Mouse (Mus musculus): Measurements from ENCODE around the gene Nxf7.
"Not testable (repeated sequence)": the region's sequence is repeated elsewhere in the genome, so short reads cannot be mapped to it uniquely, and the experiment has no call there.

Gene Nxf7

DNA sequence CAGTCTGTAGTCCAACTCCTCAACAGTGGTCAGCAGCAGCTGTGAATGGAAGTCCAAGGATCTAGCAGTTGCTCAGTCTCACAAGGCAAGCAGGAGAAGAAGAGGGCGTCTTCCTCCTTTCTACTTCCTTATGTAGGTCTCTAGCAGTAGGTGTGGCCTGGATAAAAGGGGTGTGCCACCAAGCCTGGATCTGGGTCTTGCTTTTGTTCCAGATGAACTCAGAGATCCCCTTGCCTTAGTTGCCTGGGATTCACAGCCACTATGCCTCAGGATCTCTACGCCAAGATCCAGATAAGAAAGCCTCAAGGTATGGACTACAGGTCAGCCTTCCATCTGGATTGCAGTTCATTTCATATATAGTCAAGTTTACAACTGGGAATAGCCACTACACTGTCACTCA lies at the start of gene Nxf7:
Gene Nxf7, minus strand, starts transcription at position 101 of the 400 bp plus-strand sequence.
- no peak for DNase-seq

DNA sequence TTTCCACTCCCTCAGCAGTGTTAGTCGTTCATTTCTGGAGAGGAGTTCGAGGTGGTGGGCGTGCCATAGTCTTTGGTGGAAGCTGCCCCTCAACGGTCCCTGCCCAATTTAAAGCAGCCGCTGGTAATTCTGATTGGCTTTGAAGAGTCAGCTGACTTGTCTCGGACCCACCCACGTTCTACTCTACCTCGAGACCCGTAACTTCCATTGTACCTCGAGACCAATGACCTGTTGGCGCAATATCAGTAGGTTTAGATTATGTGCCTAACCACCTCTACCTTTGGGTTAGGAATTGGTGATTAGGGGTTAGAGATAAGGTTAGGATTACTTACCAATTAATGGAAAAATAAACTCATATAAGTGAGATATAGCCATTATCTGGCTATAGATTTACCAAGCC lies 29.0 kb upstream of the Nxf7 start, which contains the start of gene Prame:
Gene Prame, minus strand, starts transcription at position 101 of the 400 bp plus-strand sequence.
- DNase-seq = no peak

DNA sequence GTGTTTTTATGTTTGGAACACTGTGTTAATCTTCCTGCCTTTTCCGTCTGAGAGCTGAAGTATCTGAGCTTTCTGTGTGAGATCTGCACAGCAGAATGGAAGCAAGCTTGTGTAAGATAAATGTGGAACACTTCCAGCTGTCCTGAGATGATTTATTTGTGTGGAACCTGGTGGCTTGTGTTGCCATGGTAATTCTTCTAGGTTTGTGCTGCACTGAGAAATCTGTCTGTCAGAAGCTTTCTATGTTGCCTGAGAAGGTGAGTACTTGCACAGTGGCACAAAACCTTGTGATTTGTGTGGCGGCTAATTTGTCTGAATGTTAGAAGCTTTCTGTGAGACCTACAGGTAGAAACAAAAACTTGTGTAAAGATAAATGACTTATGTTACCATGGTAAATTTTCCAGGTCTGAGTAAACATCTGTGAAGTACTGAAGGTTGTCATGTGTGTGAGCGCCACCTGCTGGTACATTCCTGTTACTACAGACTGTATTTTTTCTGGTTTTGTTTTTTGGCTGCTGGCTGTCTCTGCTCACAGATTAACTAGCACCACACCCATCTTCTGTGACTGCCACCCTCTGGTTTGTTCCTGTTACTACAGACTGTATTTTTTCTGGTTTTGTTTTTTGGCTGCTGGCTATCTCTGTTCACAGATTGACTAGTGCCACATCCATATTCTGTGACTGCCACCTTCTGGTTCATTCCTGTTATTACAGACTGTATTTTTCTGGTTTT lies 2.9 kb upstream of the Nxf7 start:
- DNase-seq = peak; percentile 29

DNA sequence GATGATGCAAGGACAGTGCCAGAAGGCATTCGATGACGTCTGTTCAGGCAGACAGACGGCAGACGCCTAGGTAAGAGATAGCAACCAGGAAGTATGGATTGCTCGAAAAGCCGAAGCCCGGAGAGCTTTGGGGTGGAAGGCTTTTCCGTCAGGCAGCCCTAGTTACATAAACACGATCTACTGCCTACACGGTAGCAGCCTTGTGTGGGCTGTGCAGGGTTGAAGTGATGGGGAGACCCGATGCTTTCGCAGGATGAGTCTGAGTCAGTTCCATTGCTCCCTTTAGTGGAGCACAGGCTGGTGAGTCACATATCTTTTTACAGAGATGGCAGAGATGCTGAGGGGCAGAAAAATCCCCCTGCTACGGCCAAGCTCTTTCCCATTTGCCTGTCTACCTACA lies 481 bp downstream of the Nxf7 start:
- DNase-seq = no peak

DNA sequence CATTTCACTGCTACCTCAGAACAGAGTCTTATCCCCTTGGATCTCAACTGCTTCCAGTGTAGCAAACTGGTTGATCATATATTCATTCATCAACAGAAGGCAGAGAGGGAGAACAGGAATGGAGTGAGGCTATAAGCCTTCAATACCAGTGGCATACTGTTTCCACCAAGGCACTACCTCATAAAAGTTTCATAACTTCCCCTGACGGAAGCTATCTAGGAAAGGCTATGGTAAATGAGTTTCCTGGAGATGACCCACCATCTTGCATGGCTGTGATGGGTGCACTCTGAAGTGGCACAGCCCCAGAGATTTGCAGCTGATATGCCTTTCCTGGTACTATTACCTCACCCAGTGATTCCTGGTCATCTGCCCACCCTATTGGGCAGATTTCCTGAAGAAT lies 22.2 kb downstream of the Nxf7 start:
- no peak for DNase-seq

DNA sequence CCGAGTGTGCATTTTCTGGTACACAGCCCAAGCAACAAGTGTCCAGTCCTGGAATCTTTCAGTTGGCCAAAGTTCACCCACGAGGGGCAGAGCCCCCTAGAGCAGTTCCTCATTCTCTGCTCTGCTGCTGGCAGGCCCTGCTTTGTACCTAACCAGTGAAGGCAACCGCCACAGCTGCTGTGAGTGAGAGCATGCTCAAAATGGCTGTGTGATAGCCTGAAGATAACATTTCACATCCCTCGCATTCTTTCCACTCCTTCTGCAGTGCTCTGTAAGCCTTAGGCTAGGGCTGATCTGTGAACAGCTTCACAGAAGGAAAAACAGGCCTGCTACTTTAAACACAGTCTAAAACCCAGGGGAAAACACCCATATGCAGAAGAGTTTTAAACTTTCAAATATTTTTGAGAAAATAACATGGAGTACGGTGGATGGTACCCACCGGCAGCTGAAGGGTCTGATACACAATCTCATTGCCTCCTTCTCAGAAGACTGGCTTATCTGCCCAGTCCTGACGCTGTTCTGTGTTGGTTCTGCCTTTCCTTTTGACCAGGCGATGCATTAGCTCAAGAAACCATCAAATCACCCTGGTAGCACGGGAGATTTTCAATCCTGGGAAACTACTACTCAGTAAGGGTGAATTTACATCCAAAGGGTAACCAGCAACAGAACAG lies 23.5 kb downstream of the Nxf7 start:
- not testable (repeated sequence) for DNase-seq

DNA sequence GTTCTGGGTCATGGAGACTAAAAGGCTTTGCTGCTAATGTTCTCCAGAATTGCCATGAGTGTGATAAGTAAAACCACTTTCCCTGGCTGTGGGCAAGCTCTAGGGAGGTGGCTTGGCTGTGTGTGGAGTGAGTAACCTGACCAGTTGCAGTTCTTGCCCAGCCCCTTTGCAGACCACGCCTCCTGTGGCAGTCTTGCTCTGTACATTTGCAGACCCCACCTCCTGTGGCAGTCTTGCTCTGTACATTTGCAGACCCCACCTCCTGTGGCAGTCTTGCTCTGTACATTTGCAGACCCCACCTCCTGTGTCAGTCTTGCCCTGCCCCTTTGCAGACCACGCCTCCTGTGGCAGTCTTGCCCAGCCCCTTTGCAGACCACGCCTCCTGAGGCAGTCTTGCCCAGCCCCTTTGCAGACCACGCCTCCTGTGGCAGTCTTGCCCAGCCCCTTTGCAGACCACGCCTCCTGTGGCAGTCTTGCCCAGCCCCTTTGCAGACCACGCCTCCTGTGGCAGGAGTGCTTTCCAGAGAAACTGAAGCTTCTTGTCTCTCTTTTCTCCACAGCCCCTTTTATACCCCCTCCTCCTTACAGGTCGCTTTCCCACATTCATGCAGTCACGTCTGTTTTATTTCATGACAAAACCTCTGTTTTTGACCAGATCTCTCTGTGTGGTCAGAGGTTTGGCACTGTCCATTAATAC lies 24.2 kb downstream of the Nxf7 start:
- DNase-seq = peak; percentile 23

DNA sequence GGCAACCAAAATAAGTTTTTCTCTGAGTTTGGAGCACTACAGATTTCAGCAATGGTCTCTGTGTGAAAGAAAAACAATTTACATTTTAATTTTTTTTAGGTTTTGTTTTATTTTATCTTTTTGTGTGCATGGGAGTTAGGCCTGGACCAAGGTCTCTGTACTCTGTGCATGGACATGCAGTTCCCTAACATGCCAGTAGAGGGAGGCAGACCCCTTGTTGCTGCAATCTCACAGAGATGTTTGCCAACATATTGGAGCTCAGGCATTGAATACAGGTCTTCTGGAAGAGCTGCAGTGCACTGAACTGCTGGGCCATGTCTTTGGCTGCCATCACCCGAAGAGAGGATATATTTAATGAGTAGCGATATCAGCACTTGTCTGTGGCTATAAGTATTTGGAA lies 29.1 kb downstream of the Nxf7 start:
- peak; percentile 61 for DNase-seq

DNA sequence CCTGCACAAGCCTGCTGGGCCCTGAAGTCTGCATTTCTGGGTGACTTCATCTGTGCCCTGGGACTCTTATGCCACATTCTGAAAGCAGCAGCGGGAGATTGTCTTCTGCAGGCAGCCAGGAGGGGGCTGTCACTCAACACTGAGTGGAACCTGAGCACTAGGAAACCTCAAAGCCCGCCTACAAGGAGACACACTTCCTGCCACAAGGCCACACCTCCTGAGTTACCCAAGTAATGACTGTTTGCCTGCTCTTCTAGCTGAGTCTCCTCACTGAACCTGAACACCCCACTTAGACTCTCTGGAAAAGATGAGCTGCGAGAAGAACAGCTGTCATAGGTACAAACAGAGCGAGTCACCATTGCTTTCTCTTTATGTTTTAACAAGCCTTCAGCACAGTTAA lies 33.6 kb downstream of the Nxf7 start:
- peak; percentile 21 for DNase-seq

DNA sequence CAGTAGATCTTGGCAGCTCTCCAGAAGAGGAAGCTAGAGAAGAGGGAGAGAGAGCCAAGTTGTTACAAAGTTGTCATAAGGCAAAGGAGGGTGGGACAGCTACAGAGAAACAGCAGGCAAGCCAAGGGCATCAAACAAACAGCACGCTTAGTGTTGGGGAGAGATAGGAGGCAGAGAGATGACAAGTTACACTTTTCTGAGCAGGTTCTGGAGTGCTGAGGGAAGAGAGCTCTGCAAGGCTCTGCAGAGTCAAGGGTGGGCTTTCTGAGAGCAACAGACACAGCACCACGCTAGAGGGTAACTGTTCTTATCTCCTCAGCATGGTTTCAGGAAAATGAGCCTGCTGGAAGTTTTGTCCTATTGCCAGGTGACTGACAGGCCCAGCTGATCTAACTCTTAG lies 35.7 kb downstream of the Nxf7 start:
- DNase-seq = no peak

DNA sequence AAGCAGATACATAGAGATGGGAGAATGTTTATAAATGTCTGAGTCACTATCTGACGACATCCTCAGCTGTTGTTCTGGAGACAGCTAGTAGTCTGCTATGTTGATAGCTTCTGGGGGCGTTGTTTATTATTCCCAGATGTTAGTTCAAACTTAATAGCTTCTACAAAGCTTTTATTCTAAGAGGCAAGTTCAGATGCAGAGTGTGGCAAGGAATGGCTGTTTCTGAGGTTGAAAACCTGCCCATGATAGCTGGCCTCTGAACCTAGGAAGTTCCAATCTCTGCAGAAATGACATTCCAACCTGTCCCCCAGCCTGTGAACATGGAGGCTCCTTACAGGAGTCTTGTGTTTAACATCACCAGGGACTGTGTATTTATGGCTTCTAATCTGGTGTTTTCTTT lies 36.9 kb downstream of the Nxf7 start:
- not testable (repeated sequence) for DNase-seq

DNA sequence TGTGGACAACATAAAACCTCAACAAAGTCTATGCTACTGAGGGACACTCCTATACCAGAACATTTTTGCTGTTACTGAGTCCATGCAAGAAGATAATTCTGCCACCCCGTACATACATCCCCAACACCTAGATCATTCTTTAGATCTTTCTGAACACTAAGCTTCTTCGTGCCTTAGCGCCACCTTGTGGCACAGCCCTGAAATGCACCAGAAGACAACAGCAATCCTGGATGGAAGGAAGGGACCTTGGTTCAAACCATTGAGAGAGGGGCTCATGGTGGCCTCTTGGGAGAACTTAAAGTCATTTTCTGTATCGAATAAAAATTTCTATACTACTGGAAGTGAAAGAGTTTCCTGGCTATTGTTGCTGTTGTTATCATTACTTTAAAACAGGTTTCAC lies 37.6 kb downstream of the Nxf7 start:
- DNase-seq = peak; percentile 66

DNA sequence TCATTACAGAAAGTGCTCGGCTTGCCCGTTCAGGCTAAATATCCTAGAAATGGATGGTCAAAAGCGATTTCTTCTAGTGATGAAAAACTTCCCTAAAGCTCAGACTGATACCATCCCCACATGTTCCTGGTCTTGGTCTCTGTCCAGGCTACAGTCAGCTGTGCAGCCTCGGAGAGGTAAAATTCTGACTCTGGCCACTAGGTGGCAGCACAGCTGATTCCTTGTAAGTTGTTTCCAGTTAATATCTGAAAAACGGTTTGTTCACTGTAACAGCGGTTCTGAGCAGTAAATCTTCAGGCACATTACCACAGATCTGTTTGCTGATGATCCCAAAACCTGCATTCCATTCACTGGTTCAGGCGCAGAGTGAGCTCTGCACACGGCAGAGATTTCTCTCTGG lies 38.9 kb downstream of the Nxf7 start:
- DNase-seq = peak; percentile 53
